ENCODE assay signal across 1 mouse cellular context in the genomic region with DNA sequence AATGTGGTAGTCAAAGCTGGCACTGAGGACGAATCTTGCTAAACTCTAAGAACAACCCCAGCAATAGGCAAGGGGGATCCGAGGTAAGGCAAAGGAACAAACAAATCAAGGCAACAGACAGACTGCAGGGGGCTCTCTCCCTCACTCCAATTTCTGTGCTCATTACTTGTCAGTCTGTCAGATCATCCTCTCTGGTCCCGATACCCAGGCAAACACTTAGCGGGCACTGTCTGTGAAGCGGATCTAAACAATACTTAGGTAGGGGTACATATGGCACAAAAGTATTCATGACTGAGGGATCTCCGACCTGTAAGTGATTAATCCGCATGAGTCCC.
TF ChIP-seq lines count a peak whose summit lies in the region.

No protein-coding gene starts in this region.

TF ChIP-seq in CH12.LX, 34 proteins besides CTCF, POLR2A, EP300 and RAD21 (continued from another document):
- TF ChIP-seq MEF2A (IDR thresholded peaks at IDR 0.05; ENCODE audit: borderline replicate concordance, low read depth, low read length) (no peak), SIN3A (IDR thresholded peaks at IDR 0.05; ENCODE audit: low read length) (no peak)
